Comparison of ENCODE assay signal across 23 mouse cellular contexts in genomic region chr3:58224696-58225095, GRCm38 (mm10).
"Had no signal": no experiment of that assay in that cellular context is flagged by ENCODE, and none has a peak within 500 bp of the region (broad histone marks: within the 10 kb centered on the region; RNA-seq: fewer than 3 reads in every experiment).

No protein-coding gene starts in this region.

- H3K4me2 ChIP-seq: forebrain, embryonic 15.5 days; heart, embryonic 11.5 days; heart, embryonic 13.5 days; heart, embryonic 15.5 days; hindbrain, embryonic 13.5 days; hindbrain, embryonic 15.5 days; limb, embryonic 13.5 days; limb, embryonic 15.5 days; liver, embryonic 12.5 days had no signal

- H3K27ac ChIP-seq: forebrain, embryonic 15.5 days; heart, adult 2 months; heart, embryonic 13.5 days; heart, embryonic 15.5 days; hindbrain, embryonic 13.5 days; hindbrain, embryonic 15.5 days; hindbrain, postnatal 0 days; limb, embryonic 13.5 days; limb, embryonic 15.5 days; liver, embryonic 12.5 days; liver, embryonic 14.5 days had no signal

- H3K27me3 ChIP-seq: forebrain, embryonic 15.5 days; heart, embryonic 13.5 days; heart, embryonic 15.5 days; hindbrain, embryonic 13.5 days; hindbrain, embryonic 15.5 days; limb, embryonic 13.5 days; limb, embryonic 15.5 days; liver, embryonic 12.5 days had no signal

- H3K9ac ChIP-seq: forebrain, embryonic 15.5 days; forebrain, postnatal 0 days; heart, embryonic 13.5 days; heart, embryonic 15.5 days; hindbrain, embryonic 13.5 days; hindbrain, embryonic 15.5 days; limb, embryonic 13.5 days; limb, embryonic 15.5 days; liver, embryonic 12.5 days; liver, embryonic 14.5 days had no signal

- H3K36me3 ChIP-seq: forebrain, embryonic 15.5 days; heart, embryonic 13.5 days; heart, embryonic 15.5 days; hindbrain, embryonic 13.5 days; hindbrain, embryonic 15.5 days; limb, embryonic 13.5 days; limb, embryonic 15.5 days; liver, embryonic 12.5 days had no signal

- DNase-seq: forebrain, postnatal 0 days; gastrocnemius, postnatal 14 days; gastrocnemius, postnatal 36 days; heart, adult 11 months; heart, adult 2 months; heart, postnatal 14 days; heart, postnatal 36 days; layer of hippocampus, adult 9-11 months; layer of hippocampus, postnatal 36 days; left cerebral cortex, postnatal 4 days; lung, adult 18-20 months had no signal

- H3K9me3 ChIP-seq: forebrain, embryonic 15.5 days; heart, embryonic 13.5 days; heart, embryonic 15.5 days; hindbrain, embryonic 13.5 days; hindbrain, embryonic 15.5 days; limb, embryonic 13.5 days; limb, embryonic 15.5 days; liver, embryonic 12.5 days had no signal

- ATAC-seq: forebrain, embryonic 15.5 days; forebrain, postnatal 0 days; hindbrain, postnatal 0 days; intestine, embryonic 16.5 days; liver, embryonic 12.5 days had no signal

- H3K4me3 ChIP-seq: forebrain, embryonic 15.5 days; heart, adult 2 months; heart, embryonic 13.5 days; heart, embryonic 15.5 days; hindbrain, embryonic 13.5 days; hindbrain, embryonic 15.5 days; limb, embryonic 13.5 days; limb, embryonic 15.5 days; liver, embryonic 12.5 days had no signal

- H3K4me1 ChIP-seq: forebrain, embryonic 15.5 days; hindbrain, embryonic 13.5 days; hindbrain, embryonic 15.5 days; limb, embryonic 15.5 days; liver, embryonic 12.5 days had no signal
